Mouse (Mus musculus): ENCODE results near the gene Pigo. TPM values are rescaled to one million over a fixed set of nuclear protein-coding genes. Genes with fewer than 3 reads are reported as not detected.
A peak's percentile ranks its signal among the peaks of the same experiment; 100 is the strongest.
"Not testable (repeated sequence)": the region's sequence is repeated elsewhere in the genome, so short reads cannot be mapped to it uniquely, and the experiment has no call there.

Gene Pigo
- polyA plus RNA-seq, 1 experiment, result 25.1 TPM

DNA sequence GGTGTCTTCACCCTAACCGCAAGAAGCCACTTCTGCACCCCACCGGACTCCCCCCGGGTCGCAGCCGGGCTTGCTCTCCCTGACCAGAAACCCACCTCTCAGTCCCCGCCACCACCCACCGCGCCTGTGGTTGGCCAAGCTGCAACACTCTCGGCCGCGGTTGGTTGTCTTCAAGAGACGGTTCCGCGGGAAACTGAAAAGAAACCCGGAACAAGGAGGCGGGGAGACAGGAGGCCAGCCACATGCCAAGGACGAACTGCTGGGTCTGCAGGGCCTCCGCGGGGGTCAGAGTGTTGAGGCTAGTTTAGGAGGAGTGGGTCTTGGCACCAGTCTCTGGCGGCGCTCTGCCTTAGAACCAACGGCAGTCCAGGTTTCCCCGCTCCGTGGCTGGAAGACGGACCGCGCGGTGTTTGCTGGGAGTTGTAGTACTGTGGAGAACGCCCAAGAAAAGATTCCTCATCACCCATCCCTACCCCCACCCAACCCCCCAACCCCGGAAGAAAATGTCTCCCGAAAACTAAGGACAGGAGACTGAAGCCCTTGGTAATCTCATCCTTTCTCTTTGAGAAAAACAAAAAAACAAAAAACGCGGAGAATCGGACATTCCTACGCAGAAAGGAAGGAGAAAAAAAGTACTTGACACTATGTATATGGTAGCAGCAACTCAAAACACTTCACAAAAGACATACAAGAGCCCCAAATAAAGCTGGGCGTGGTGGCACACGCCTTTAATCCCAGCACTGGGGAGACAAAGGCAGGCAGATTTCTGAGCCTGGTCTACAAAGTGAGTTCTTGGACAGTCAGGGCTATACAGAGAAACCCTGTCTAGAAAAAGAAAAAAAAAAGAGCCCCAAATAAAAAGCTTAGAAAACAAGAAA, 15.2 kb downstream of the Pigo start, which contains the start of gene Fancg:
TSS of gene Fancg (minus strand) at position 346 of the 878 bp plus-strand sequence.
- under 1% methylated on average over 37 of the region's 37 CpGs for WGBS
- DNase-seq (ENCODE audit: low read depth, low spot score), result no peak

DNA sequence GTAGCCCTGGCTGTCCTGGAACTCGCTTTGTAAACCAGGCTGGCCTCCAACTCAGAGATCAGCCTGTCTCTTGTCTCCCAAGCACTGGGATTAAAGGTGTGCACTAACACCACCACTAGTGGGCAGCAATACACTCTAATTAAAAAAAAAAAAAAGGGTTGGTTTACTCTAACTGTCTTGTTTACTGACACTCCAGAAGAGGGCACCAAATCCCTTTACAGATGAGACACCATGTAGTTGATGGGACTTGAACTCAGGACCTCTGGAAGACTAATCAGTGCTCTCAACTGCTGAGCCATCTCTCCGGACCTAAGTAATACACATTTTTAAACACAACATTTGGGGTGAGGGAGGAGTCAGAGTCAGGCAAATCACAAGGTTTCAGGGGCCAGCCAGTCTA, 19.9 kb downstream of the Pigo start:
- DNase-seq (ENCODE audit: low read depth, low spot score), result no peak
- 47% methylated on average over 2 of the region's 2 CpGs for WGBS

DNA sequence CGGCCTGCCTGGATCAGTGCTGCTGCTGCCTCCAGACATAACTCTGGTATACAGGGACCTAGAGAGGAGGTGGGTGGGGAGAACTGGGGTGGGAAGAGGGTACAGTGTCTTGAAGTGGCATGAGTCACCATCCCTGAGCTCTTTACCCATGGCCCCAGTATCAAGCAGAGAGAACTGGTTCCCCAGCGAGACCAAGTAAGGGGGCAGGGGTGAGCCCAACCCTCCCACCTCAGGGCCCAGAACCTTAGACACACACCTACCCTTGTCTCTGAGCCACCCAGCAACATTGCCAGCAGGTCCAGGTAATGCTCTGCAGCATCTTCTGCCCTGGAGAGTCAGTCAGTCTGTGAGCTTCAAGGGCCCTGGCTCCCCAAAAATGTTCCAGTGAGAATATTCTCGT, 20.7 kb downstream of the Pigo start:
- no peak for DNase-seq (ENCODE audit: low read depth, low spot score)
- WGBS, result 90% methylated on average over 3 of the region's 3 CpGs

DNA sequence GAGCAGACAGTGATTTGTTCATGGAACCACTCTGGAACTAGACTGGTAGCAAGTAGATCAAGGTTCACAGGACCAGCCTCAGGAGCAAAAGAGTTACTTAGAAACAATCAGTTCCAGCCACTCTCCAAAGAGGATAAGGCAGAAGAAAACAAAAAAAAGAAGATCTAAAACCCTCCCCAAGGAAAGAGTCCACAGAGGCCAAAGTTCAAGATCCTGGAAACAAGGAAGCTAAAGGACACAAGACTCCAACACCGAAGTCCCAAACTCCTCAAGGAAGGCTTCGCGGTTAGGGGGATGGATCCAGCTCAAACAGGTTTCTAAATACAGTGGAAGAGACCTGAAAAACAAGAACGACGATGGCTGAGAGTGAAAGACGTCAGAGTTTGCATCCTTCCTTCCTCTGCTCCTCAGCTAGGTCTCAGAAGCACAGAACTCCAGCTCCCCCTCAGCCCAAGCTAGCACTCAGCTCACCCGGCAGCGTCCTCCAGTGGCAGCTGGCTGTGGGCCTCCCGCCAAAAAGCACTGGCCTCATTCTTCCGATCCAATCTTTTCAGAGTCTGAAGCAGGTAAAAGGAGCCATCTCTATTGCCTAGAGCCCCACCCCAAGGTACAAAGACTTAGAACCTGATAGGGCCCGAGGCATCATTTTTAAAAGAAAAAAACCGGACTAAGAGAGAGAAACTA, 22.7 kb downstream of the Pigo start:
- DNase-seq (ENCODE audit: low read depth, low spot score), result no peak
- WGBS, result 55% methylated on average over 12 of the region's 12 CpGs

DNA sequence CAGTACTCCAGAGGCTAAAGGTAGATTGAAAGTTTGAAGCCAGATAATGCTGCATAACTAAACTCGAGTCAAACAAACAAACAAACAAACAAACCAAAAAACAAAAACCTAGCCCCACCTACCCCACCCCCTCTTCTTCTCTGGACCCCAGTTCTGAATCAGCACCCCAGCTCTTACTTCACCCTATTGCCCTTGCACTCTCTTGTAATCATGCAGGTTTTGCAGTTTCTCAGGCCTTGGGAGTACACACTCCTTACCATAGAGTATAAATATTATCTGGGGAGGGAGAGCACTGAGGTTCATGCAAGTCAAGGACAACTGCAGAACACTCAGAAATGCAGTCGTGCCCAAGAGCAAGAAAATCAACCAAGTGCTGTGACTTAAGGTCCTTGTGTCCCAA, 24.3 kb downstream of the Pigo start:
- 70% methylated on average over 2 of the region's 2 CpGs for WGBS
- no peak for DNase-seq (ENCODE audit: low read depth, low spot score)

DNA sequence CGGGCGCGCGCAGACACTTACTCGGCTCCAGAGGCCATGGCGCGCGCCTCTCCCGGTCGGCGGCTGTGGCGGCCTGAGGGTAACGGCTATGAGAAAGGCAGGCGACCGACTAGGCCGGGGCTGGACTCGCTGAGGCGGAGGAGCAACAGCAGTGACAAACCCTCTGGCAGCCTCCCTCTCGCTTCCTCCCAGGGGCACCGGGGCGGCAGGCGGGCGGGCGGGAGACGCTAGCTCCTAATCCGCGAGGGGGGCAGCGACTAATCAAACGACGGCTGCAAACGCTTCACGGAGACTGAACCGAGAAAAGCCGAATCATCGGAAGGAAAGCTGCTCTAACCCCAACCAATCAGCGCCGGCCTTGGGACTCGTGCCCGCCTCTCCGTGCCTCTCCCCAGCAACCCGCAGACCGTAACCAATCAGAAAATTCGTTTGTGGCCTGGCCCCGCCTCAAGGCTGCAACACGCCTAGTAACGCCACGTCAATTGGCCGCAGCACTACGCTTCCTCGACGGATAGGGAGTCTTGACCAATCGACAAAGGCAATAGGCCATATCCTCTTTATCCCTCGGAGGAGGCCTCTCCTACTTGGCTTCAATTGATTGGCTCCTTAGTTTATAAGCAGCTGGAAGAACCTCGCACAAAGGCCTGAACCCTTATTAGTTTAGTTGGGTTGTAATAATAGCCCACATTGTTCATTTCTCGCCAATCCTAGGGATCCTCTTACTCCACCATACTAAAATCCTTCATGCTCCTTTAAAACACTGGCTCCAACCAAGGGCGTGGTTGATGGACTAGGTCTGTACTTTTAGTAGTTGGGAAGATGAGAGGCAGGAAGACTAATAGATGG, 25.3 kb downstream of the Pigo start, which contains the start of gene Vcp:
TSS of gene Vcp (minus strand) at position 367 of the 846 bp plus-strand sequence.
- 1% methylated on average over 54 of the region's 56 CpGs for WGBS
- peak; percentile 91 for DNase-seq (ENCODE audit: low read depth, low spot score)

DNA sequence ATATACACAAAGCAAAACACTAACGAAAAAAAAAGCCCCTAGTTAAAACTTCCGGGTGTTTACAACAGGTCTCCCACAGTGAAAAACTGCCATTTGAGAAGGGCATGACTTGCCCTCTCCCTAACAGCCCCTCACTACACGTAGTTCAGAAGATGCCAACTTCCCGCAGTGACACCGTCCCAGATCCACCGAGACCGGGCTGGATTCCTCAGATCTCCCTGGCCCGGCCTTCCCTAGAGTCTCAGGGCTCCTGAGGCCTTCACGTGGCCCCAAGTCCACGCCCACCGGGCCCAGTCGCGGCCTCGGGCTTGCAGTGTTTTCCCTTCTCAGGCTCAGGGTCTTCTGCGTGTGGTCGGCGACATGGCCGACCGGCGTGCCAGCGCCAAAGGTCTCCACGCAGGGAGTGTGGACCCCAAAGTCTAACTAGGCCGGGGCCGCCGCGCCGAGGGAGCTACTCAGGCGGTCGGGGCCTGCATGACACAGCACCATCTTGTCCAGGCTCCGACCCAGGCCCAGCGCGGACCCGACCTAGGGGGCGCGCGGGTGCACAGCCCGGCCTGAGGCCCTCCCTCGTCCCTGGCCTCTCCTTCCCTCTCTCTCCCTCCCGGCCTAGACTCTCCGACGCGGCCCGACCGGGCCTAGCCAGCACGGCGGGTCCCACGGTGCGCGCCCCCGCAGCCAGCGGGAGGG, 26.0 kb downstream of the Pigo start:
- WGBS, result under 1% methylated on average over 51 of the region's 51 CpGs

DNA sequence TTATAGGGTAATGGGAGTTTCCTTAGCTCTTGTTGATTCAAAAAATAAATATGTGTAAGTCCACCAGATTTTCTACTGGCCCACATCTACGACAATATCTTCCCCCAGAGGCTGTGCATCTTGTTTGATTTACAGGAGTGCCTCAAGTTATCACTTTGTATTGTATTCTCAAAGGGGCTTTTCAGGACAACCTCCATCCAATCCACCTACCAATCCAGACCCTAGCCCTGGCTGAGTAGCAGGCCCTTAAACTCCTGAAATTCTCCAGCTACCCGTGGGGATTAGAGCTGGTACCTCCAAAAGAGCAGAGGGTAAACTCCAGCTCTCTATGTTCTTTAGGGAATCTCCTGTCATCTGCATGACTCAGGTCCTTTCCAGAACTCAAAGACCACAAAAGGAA, 27.6 kb downstream of the Pigo start:
- DNase-seq (ENCODE audit: low read depth, low spot score), result no peak
- 16% methylated on average over 2 of the region's 2 CpGs for WGBS

More for the DNA sequence above, 26.0 kb downstream of the Pigo start:
- no peak for DNase-seq (ENCODE audit: low read depth, low spot score)

DNA sequence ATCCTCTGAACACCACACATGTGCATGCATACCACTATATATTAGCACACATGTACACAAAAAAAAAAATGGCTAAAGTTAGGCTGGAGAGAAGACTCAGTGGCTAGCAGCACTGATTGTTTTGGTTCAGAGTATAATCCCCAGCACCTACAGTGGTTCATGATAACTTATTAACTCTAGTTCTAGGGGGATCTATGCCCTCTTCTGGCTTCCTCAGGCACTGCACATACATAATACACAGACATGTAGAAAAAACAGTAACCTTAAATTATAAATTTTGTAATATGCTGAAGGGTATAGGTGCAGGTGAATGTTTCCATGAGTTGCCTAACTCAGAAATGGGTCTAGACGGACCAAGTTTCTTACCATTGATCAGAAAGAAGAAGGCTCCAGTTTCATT, 37.3 kb downstream of the Pigo start:
- WGBS, result 97% methylated on average over 1 of the region's 1 CpGs
- DNase-seq (ENCODE audit: low read depth, low spot score), result no peak

DNA sequence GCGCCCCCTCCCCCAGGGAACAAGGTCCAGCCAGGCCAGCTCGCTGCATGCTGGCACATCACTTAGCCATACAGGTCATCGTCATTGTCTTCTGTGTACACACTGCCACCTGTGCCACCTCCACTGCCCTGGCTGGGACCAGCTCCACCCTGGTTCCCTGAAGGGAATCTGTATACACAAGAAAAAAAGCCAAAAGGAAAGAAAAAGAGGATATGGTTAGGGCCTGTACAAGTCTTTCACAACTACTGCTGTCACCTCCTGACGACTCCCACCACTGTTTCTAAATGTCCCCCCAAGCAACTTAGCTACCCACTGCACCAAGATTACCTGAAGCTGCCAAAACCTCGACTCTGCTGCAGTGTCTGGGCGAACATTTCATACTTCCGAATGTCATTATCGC, 45.2 kb downstream of the Pigo start:
- not testable (repeated sequence) for DNase-seq (ENCODE audit: low read depth, low spot score)
- WGBS, result 77% methylated on average over 8 of the region's 8 CpGs

DNA sequence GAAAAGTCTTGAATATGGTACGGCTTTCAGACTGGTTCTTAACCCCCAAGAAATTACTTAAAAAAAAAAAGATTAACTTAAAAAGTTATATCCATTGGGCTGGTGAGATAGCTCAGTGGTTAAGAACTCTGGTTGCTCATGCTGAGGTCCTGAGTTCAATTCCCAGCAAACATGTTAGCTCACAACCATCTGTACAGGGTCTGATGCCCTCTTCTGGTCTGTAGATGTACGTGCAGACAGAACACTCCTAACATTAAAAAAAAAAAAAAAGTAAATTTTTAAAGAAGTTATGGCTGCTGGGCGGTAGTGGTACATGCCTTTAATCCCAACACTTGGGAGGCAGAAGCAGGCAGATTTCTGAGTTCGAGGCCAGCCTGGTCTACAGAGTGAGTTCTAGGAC, 47.6 kb downstream of the Pigo start:
- WGBS, result 89% methylated on average over 4 of the region's 4 CpGs
- no peak for DNase-seq (ENCODE audit: low read depth, low spot score)

DNA sequence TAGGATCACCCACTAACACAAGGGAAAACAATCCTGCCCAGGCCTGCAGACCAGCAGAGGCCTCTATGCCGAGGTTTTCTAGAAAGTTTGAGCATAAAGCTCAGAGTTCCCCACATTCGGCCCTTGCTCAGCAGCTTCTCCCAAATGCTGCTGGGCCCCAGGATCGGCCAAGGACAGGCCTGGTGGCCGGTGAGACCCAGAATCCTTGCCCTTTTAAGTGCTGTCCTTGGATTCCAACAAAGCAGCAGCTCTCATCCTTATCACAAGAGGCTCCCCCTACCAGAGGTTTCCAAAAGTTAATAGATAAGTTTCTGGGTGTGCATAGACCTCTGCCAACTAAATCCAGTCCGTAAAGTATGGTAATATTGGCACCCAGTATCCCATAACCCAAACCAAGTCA, 51.8 kb downstream of the Pigo start:
- 80% methylated on average over 5 of the region's 5 CpGs for WGBS
- DNase-seq (ENCODE audit: low read depth, low spot score), result no peak

DNA sequence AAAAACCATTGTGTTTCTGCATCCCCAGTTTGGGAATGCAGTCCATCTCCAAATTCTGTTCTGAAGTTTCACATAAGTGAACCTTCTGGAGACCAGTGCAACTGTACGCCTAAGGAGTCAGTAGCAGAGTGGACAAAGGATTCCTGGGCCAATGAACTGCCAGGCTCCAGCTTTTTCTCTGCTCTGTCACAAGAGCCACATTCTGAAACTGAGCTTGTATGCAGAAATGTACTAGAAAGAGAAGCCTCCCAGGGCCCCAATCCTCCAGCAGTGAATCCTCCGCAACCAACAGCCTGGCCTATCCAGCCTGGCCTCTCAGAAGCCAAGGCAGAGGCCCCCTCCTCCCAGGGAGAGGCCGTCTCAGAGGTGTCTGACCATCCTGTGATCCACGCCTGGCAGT, 52.7 kb downstream of the Pigo start:
- 60% methylated on average over 4 of the region's 4 CpGs for WGBS
- DNase-seq (ENCODE audit: low read depth, low spot score), result no peak

DNA sequence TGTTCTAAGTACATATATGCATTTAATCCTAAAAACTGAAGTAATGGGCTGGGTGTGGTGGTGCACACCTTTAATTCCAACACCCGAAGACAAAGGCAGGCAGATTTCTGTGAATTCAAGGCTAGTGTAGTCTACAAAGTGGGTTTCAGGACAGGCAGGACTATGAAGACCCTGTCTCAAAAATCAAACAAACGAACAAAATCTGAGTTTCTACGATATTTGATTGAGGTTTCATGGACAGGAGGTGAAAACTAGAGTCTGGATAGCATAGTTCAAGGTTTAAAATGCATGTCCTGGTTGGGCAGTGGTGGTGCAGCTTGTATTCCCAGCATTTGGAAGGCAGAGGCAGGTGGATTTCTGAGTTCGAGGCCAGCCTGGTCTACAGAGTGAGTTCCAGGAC, 56.3 kb downstream of the Pigo start, which contains the start of gene 1700022I11Rik:
TSS of gene 1700022I11Rik (plus strand) at position 301 of the 400 bp plus-strand sequence.
- WGBS, result 83% methylated on average over 4 of the region's 4 CpGs
- DNase-seq (ENCODE audit: low read depth, low spot score), result no peak

Other genes starting within 250 kb of the Pigo start
- 0.02 TPM in 1 of 2 replicates, not detected in the other for gene Fam205a1, start 171.9 kb downstream of the Pigo start, polyA plus RNA-seq (2012; rRNA removed)
- gene Gm12394, start 169.0 kb downstream of the Pigo start, polyA plus RNA-seq (2012; rRNA removed), result not detected in 2 replicates
- gene Fam205c, start 151.6 kb downstream of the Pigo start, polyA plus RNA-seq (2012; rRNA removed), result not detected in 2 replicates
- 0.83 and 1.2 TPM in 2 replicates for gene Phf24, start 109.2 kb downstream of the Pigo start, polyA plus RNA-seq (2012; rRNA removed)
- gene Dnajb5, start 76.0 kb downstream of the Pigo start, polyA plus RNA-seq (2012; rRNA removed), result 9.6 and 11.1 TPM in 2 replicates
- 0.10 and 0.11 TPM in 2 replicates for gene 1700022I11Rik, start 56.2 kb downstream of the Pigo start, polyA plus RNA-seq (2012; rRNA removed)
- gene Vcp, start 25.3 kb downstream of the Pigo start, polyA plus RNA-seq (2012; rRNA removed), result 96.9 and 114 TPM in 2 replicates
- gene Fancg, start 15.3 kb downstream of the Pigo start, polyA plus RNA-seq (2012; rRNA removed), result 11.8 and 14.6 TPM in 2 replicates
- gene Stoml2, start 5.9 kb upstream of the Pigo start, polyA plus RNA-seq (2012; rRNA removed), result 83.2 and 92.5 TPM in 2 replicates
- 29.1 and 39.3 TPM in 2 replicates for gene Fam214b, start 20.4 kb upstream of the Pigo start, polyA plus RNA-seq (2012; rRNA removed)
- gene Unc13b, start 33.1 kb upstream of the Pigo start, polyA plus RNA-seq (2012; rRNA removed), result 7.7 and 12.5 TPM in 2 replicates
- 0.02 and 0.08 TPM in 2 replicates for gene Atp8b5, start 241.3 kb upstream of the Pigo start, polyA plus RNA-seq (2012; rRNA removed)